Mouse (Mus musculus) MEL (cell line): ENCODE measurements around the gene Gm20388.

Experiments used
- ELF1 ChIP-seq: IDR thresholded peaks from 2 replicates; pipeline ENCODE4 v1.6.1; 2014; ENCODE audit warnings: low read depth, mild to moderate bottlenecking, inconsistent platforms, low read length, improper control_type of control experiment, moderate library complexity
- EP300 ChIP-seq, 2 experiments: IDR thresholded peaks; 2 replicates each; pipeline ENCODE4 v1.6.1; 2011; ENCODE audit warnings: improper control_type of control experiment in 2 of 2, low read length in 2 of 2, low read depth in 1 of 2, mild to moderate bottlenecking in 1 of 2
- KAT2A ChIP-seq: conservative IDR thresholded peaks from 2 replicates; pipeline ENCODE4 v1.6.1; 2012; ENCODE audit warnings: low read depth, low read length, improper control_type of control experiment, inconsistent platforms
- MEF2A ChIP-seq: IDR thresholded peaks from 2 replicates; pipeline ENCODE4 v1.6.1; 2014; ENCODE audit warnings: low read depth, mild to moderate bottlenecking, inconsistent platforms, low read length, improper control_type of control experiment; ENCODE audit not compliant: poor library complexity, insufficient replicate concordance, severe bottlenecking; ENCODE audit errors: extremely low read depth
- NRF1 ChIP-seq: IDR thresholded peaks from 2 replicates; pipeline ENCODE4 v1.6.1; 2014; ENCODE audit warnings: low read depth, mild to moderate bottlenecking, inconsistent platforms, low read length, improper control_type of control experiment, moderate library complexity; ENCODE audit not compliant: poor library complexity, insufficient read depth, severe bottlenecking
- POLR2A ChIP-seq, 2 experiments: IDR thresholded peaks; 2 replicates each; pipeline ENCODE4 v1.6.1; 2011 to 2012; ENCODE audit warnings: low read length in 2 of 2, mild to moderate bottlenecking in 2 of 2, control low read depth in 1 of 2, improper control_type of control experiment in 1 of 2, low read depth in 1 of 2, moderate library complexity in 1 of 2; ENCODE audit not compliant: control insufficient read depth in 1 of 2, insufficient read depth in 1 of 2, poor library complexity in 1 of 2
- POLR2AphosphoS2 ChIP-seq: IDR thresholded peaks from 2 replicates; pipeline ENCODE4 v1.6.1; 2011; ENCODE audit warnings: low read length, improper control_type of control experiment
- RAD21 ChIP-seq: IDR thresholded peaks from 2 replicates; pipeline ENCODE4 v1.6.1; 2011; ENCODE audit warnings: mild to moderate bottlenecking, low read depth, low read length, improper control_type of control experiment
- SIN3A ChIP-seq: IDR thresholded peaks from 2 replicates; pipeline ENCODE4 v1.6.1; 2012; ENCODE audit warnings: low read length, improper control_type of control experiment, inconsistent platforms
- UBTF ChIP-seq: IDR thresholded peaks from 2 replicates; pipeline ENCODE4 v1.6.1; 2012; ENCODE audit warnings: low read depth, mild to moderate bottlenecking, inconsistent platforms, low read length, improper control_type of control experiment, moderate library complexity, borderline replicate concordance; ENCODE audit not compliant: insufficient read depth
- ZNF384 ChIP-seq: IDR thresholded peaks from 2 replicates; pipeline ENCODE4 v1.6.1; 2012; ENCODE audit warnings: low read depth, mild to moderate bottlenecking, inconsistent platforms, low read length, improper control_type of control experiment

GRCm38 (mm10) chr8:121134102-121134501, 1223.5 kb downstream of the Gm20388 start:
- TF ChIP-seq KAT2A (no peak), EP300 (IDR thresholded peaks at IDR 0.05; ENCODE audit: low read depth in 1 of 2, low read length in 2 of 2) (no peak), SIN3A (no peak), POLR2A (IDR thresholded peaks at IDR 0.05; ENCODE audit: control insufficient read depth in 1 of 2, insufficient read depth in 1 of 2, low read depth in 1 of 2, low read length in 2 of 2, poor library complexity in 1 of 2) (no peak), NRF1 (no peak), RAD21 (no peak), ZNF384 (no peak), UBTF (no peak), ELF1 (no peak), POLR2AphosphoS2 (no peak), MEF2A (no peak)
